Mouse (Mus musculus) cerebellum, adult 9-11 months (tissue): ENCODE data around the gene Fgfr2.

Source experiments
- DNase-seq: peaks from one replicate; pipeline ENCODE4 v3.0.0; 2022

Gene Fgfr2

GRCm38 (mm10) chr7:131846066-131846905 lies 1276.9 kb downstream of the Fgfr2 start:
- DNase-seq: no peak

DNA sequence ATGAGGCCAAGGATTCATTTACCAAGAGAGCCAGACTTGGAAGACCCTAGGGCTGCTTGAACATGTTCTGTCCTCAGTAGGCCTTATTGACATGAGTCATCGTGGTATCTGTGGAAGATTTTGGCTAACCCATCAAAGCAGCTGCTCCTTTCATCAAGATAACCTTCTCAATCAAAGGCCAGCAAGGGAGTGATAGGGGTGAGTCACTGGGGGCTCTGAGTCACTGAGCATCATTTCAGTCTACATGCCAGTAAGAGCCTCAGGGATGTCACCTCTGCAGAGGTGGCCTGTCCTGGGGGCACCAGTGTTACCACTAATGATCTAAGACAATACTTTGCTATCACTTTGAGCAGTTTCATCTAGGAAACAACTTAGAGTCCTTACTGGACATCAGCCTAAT lies 1292.9 kb downstream of the Fgfr2 start:
- no peak for DNase-seq

GRCm38 (mm10) chr7:131826811-131827210 lies 1296.3 kb downstream of the Fgfr2 start:
- DNase-seq: no peak

GRCm38 (mm10) chr7:131817976-131818375 lies 1305.2 kb downstream of the Fgfr2 start:
- DNase-seq: no peak

DNA sequence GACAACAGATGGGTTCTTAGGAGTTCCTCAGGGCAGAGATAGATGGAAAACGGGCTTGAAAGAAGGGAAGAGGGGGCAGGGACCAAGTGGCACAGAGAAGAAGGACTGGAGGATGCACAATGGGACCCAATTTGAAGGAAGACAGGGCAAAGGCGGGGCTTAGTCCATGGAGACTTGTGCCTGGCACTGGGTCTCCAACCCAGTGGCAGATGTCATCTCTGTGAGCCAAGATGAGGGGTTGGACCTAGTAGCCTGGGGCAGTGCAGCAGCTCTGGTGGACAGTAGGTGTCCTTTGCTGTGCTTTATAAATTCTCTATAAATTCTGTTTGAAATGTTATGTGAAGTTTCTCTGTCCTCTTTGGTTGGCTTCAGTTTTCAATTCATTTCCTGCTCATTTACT lies 1306.5 kb downstream of the Fgfr2 start:
- no peak for DNase-seq

DNA sequence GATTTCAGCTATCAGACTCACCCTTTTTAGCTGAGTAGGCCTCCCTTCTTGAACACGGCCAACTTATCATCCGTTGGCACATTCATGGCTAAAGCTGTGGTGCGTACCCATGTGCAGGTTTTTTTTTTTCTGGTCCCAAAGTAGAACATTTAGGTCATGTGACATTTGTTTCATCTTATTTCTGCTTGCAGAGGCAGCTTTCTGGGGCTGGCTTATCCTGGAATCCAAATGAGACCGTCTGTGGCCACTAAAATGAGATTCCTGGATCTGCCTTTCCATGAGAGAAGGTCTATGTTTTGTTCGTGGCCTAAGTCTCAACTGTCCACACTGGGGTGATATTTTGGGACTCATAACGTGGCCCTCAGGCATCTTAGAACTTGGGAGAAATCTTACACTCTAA lies 1311.0 kb downstream of the Fgfr2 start:
- DNase-seq: no peak

DNA sequence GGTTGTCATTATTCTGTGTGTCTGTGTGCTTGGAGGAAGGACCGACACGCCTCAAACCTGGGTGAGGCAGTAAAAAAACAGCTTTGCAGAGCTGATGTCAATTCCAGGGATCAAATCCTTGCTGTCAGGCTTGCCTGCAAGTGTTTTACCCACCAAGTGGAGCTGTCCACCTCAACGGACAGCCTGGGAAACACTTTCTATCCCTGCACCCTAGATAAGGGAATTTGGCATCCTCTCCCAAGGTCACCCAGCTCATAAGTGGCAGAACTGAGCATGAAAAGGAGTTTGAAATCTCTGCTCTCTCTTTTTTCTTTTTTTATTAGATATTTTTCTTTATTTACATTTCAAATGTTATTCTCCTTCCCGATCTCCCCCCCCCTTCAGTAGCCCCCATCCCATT lies 1312.2 kb downstream of the Fgfr2 start:
- no peak for DNase-seq

GRCm38 (mm10) chr7:131809584-131810181 lies 1313.5 kb downstream of the Fgfr2 start:
- DNase-seq: no peak

DNA sequence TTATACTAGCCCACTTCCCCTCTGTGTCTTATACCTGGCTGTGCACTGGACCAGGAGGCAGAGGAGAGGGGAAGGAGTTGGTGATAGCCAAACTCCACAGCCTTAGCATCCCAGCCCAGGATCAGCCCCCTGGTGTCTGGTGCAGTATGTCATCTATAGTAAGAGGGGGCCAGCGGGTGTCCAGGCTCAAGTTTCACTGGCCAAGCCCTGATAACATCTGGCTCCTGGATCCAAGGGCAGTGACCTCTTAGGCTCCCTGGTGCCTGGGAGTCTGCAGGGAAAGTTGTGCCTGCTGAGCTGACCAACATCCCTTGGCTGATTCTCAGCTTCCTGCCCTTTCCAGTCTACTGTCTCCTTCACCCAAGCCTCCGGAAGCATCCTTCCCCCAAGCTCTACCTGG lies 1315.9 kb downstream of the Fgfr2 start:
- no peak for DNase-seq

- DNase-seq: no peak
These were observed 1317.5 kb downstream of the Fgfr2 start for GRCm38 (mm10) chr7:131805525-131806202.

DNA sequence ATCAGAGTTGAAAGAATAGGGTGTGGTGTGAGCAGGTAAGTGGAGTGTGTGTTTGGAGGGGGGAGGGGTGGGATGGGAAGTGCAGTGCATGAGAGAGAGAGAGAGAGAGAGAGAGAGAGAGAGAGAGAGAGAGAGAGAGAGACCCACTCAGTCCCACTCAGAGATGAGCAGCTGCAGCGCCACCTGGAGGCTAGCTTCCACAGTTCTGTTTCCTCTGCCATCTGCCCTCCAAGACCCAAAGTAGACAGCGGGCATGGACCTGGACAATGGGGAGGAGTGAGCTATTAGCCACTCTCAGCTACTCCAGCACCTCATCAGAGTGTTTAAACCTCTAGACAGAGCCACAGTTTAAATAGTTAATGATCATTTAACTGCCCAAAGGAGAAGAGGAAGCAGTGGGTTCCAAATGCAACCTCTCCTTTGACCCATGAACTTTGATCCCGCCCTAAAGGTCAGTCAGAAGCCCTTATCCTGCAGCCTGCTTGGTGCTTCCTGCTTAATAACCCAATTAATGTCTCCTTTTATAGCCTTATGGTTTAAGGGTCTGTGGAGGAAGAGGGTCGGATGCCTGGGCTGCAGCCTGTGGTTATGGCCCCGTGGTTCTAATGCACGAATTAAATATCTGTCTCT lies 1322.6 kb downstream of the Fgfr2 start:
- no peak for DNase-seq

DNA sequence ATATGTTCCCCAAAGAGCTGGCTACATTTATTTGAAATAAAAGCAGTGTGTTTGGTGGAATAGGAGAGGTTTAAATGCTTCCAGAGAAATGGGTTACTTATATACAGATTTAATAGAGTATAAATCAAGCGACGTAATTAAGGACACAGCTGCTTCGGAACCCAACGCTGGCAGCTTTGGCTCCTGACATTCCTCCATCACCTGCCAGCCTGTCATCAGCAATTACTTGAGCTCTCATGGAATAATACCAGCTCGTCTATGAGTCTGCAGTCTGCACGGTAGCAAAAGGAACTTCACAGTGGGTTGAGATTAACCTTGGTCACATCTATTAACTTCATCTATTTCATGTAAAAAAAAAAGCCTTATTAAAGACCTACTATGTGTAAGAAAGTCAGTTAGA lies 1326.0 kb downstream of the Fgfr2 start:
- no peak for DNase-seq

- no peak for DNase-seq
These were observed 1334.4 kb downstream of the Fgfr2 start for GRCm38 (mm10) chr7:131788595-131789206.

GRCm38 (mm10) chr7:131785721-131786120 lies 1337.4 kb downstream of the Fgfr2 start:
- no peak for DNase-seq

DNA sequence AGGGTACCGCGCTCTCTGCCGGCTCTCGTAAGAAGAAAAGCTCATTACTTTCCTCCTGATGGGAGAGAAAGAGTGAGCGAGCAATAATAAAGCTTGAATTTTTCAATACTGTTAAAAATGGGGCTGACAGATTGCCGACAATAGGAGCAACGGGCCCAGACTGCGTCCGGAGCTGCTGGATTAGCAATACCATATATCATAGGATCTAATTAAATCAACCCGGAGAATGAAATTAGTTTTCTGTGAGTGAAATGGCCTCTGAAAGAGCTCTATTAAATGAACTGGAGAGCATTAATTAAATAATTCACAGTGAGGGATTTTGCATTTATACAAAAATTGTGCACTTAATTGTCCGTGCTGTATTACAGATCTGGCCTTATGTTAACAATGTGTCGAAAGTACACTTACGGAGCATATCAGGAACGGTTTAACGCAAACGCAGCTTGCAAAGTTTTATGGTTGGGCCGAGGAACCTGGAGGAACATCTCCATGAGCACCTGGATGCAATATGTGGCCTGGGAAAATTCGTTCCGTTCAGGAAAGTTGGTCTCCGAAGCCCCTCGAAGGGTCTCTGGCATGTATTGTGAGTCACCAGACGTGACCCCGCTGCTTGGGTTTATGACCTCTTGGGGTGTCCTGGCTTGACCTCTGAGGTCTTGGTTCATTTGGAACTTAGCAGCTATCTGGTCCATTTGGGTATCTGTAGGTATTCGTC lies 1344.7 kb downstream of the Fgfr2 start:
- DNase-seq: no peak

DNA sequence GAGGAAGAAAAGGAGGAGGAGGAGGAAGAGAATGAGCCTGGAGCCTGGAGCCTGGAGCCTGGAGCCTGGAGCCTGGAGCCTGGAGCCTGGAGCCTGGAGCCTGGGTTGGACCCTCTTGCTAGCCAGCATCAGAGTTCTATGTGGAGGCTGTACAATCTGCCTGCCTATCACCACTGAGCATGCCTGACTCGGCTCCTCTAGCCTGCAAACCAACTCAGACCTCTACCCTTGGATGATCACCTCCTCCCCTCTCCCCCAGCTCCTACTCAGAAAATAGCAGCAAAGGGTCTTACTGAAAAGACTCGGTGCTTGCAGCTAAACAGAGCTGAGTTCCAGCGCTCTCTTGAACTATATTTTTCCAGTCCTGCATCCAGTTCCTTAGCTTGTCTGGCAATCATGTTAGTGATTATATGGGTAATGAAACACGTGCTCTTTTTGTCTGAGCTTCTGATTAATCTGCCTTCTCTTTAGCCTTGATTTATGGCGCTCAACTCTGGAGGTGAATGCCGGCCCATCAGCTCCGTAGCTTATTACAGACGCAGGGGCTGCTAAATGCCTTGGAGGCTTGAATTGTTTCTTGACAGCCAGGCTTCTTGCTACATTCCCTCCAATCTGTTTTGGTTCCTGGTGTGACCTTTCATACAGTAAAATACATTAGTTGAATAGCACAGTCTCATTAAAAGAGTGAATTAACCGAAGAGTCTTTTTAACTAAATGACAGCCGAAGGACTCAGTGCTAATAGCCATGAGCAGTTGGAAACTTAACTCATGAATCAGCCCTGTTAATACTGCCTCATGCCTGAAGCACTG lies 1345.5 kb downstream of the Fgfr2 start:
- DNase-seq: no peak

GRCm38 (mm10) chr7:131776191-131776752 lies 1346.9 kb downstream of the Fgfr2 start:
- DNase-seq: no peak

DNA sequence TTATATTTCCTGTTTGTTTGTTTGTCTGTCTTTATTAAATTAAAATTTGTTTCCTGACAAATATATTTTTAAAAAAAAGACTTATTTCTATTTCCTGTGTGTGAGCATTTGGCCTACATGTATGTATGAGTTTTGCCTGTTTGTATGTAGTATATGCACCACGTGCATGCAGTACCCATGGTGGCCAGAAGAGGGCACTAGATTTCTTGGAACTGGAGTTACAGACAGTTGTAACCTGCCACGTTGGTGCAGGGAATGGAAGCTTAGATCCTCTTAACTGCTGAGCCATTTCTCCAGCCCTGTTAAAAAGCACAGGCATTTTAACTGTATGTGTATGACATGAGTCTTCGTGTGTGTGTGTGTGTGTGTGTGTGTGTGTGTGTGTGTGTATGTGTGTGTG lies 1365.2 kb downstream of the Fgfr2 start:
- DNase-seq: no peak

DNA sequence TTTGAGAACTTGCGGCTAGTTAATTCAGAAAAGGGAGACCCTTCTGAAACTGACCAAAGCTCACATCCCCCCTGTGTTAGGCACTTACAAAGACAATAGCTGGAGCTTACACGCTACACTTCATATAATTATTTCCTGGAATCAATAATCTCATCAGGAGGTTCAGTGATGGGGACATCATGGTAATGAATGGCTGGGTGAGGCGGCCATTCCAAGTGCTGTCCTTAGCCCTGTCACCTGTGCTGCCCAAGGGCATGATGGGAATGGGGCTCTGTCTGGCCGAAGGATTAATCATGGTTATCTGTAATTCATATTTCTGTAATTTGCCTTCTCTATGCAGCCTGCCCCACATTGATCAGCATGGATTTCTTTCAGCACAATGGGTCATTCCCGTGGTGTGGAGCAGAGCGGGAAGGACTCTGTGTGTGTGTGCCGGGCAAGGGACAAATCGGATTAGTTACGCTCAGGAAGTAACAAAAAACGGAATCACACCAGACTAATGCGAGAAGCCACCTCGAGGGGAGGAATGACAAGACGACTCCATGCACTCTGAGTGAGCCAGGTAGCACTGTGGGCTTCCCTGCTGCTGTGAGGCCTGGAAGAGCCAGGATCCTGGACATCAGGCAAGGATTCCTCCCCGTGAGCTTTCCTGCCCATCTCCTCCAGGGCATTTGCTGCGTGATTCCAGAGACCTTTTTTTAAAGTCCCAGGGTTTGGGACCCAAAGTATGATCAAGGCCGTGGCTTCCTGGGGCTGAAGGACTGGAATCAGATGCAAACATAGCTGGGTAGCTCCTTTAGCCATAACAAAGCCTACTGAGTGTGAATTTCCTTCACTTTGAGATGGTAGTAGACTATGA lies 1375.8 kb downstream of the Fgfr2 start:
- no peak for DNase-seq

DNA sequence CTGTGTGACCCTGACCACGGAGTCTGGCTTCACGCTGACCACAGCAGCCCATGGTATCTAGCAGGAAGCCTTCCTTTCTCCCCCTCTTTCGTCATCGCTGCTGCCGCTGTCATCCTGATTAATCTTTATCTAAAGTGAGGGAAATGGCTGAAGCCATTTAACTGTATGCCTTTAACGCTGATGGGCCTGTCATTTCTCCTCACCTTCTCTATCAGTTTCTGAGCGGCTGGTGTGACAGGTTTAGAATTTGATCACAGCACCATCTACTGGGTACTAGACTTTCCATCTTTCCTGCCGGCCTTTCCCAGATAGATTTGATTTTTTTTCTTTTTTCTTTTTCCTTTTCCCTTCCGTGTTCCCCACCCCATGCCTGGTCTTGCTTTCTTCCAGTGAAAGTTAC lies 1376.4 kb downstream of the Fgfr2 start:
- no peak for DNase-seq
